Mouse (Mus musculus): ENCODE results near the gene Lysmd3.

DNA sequence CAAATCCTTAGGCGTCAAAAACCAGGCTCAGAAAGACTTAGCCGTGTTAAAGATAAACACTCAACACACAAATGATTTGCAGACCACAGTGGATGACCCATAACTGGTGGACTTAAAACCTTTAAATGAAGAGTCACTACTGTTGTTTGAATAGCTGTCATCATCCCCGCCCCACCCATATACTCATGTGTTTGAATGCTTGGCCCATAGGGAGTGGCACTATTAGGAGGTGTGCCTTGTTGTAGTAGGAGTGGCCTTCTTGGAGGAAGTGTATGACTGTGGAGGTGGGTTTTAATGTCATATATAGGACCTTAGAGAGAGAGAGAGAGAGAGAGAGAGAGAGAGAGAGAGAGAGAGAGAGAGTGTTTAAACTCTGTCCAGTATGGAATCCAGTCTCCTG lies 25.6 kb downstream of the Lysmd3 start:
- TF ChIP-seq EP300 (IDR thresholded peaks at IDR 0.05) (no peak), CTCF (IDR thresholded peaks at IDR 0.05) (no peak)
